In genomic region chr2:61138998-61139631, GRCm38 (mm10) we compare ENCODE assay signal across 8 mouse cellular contexts.
A peak's percentile ranks its signal among the peaks of the same experiment; 100 is the strongest.
DNase-seq lines count a peak whose midpoint lies in the region; ATAC-seq lines count a peak whose summit lies in the region.

No protein-coding gene starts in this region.

- DNase-seq in spleen, postnatal 36 days (ENCODE audit: low spot score in 2 of 2) = peak; percentile 1
- DNase-seq in spleen, adult 18-20 months = no peak
- peak; percentile 40 for DNase-seq in forelimb bud, embryonic 11.5 days (ENCODE audit: low read depth, low spot score)
- peak; percentile 47 to 52 for DNase-seq in heart, postnatal 14 days
- DNase-seq in left cerebral cortex, adult 9 months (ENCODE audit: low spot score in 2 of 2) = peak; percentile 1 to 11
- peak; percentile 64 to 79 for DNase-seq in urinary bladder, postnatal 36 days (ENCODE audit: low spot score in 2 of 2)

- intact Hi-C loops in heart, postnatal 14 days (cut with DNase I) = loop anchor here (10.0 kb wide), 1 partner anchor 234 kb away; no protein-coding TSS in a partner anchor

- ATAC-seq in megakaryocyte, adult 5-6 weeks (ENCODE audit: poor library complexity, severe bottlenecking) = peak; percentile 37
- no peak for ATAC-seq in inflammation-experienced regulatory T-cells, adult 6 months

Comparison
In these comparisons a context has a peak if more than half of its experiments do, and no peak if none do; other contexts are left out.
1. DNase-seq: peak in spleen, postnatal 36 days (2 of 2), forelimb bud, embryonic 11.5 days (single experiment), heart, postnatal 14 days (2 of 2), left cerebral cortex, adult 9 months (2 of 2) and urinary bladder, postnatal 36 days (2 of 2); none in spleen, adult 18-20 months (0 of 2).